Mouse (Mus musculus): ENCODE measurements around the gene Ckap4. TPM values are rescaled to one million over a fixed set of nuclear protein-coding genes. Genes with fewer than 3 reads are reported as not detected.
A peak's percentile ranks its signal among the peaks of the same experiment; 100 is the strongest.

The Ckap4 gene
- total RNA-seq (2021), result 100 to 1,000 TPM; 122 to 138 TPM
- long read RNA-seq, experiment 1, transcript Ckap4-201 (2 exons, 3,089 nt), result major isoform, 173 of 194 reads
- long read RNA-seq, experiment 1, partial matches to known transcripts, result 0 of 194 reads
- long read RNA-seq, experiment 1, other reads (novel, unspliced or antisense), result 21 of 194 reads
- long read RNA-seq, experiment 2, transcript Ckap4-201 (2 exons, 3,089 nt), result major isoform, 234 of 266 reads
- long read RNA-seq, experiment 2, partial matches to known transcripts, result 0 of 266 reads
- long read RNA-seq, experiment 2, other reads (novel, unspliced or antisense), result 32 of 266 reads

DNA sequence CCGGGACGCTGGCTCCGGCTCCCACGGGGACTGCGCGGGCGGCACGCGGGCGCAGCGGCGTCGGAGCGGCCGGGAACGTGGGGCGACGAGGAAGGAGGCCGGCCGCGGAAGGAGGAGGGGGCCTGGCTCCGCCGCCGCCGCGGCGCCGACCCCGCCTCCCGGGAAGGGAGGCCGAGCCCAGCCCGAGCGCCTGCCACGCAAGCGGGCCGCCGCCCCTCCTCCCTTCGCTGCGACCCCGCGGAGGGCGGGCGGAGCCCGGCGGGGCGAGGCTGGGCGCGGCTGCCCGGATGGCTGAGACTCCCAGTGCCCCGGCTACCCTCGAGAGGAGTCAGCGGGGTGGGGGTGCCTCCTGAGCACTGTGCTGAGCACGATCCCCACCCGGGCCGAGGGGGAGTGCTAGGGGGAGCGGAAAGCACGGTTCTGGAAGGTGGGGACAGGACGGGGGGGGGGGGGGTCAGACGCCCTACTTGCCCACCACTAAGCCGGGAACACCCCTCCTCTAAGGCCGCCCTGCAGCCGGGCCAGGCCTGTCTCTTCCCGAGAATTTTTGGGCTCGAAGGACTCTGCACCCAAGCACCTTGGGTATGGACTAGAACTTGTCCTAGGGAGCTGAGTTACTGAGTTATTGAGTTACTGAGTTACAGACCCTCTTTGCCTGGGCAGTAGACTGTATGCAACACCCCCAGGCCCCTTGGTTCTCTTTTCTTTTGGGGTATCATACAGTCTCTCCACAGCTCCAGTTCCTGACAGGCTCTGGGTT, at the start of gene Ckap4:
Gene Ckap4, minus strand, starts transcription at position 151 of the 760 bp plus-strand sequence.
- DNase-seq (ENCODE audit: low spot score in 2 of 2), result peak; percentile 79 to 81

DNA sequence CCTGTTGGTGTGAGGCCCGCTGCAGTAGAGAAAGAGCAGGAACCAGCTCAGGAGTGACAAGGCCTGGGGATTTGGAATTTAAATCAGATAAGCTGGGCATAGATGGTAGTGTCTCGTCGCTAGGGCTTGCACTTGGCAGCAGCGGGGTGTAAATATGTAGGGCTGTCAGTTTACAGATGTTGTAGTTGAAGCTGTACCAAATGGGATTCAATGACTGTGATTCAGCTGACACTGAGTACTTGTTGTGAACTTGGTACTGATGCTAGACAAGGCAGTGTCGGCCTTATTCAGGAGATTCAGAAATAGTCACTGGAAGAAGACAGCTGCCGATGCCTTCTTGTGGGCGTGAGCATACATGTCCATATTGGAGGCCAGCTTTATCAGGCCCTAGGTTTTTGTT, 48.4 kb upstream of the Ckap4 start:
- no peak for DNase-seq (ENCODE audit: low spot score in 2 of 2)

DNA sequence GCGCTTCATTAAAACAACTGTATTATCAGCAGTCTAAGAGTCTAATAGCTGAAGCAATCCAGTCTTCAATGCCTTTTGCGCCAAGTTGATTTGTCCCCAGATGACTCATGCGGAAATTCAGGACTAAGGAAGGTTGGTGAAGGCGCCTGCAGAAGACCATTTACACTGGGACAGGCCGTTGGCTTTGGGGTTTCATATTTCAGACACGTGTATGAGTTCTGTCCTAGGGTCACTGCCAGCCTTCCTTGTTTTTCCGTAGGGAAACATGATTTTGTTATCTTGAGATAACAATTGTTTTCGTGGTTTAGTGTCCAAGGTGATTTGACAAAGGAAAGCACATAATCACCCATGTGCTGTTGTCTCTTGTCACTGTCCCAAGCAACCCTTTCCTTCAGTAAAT, 47.3 kb upstream of the Ckap4 start:
- DNase-seq (ENCODE audit: low spot score in 2 of 2), result no peak

DNA sequence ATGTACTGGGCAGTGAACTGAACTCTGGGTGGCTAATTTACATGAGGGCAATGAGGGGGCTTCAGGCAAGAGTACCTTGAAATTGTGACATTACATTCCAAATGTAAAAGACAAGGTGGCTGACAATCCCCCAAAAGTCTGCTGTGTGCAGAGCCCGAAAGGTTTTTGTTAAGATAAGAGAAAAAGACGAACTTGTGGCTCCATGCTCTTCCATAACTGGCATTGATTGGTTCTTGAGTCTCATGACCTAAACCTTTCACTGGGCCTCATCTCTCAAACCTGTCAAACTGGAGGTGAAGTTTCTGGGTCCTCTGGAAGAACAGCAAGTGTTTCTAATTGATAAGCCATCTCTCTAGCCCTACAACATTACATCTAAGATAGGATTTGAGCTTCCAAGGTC, 45.7 kb upstream of the Ckap4 start:
- DNase-seq (ENCODE audit: low spot score in 2 of 2), result no peak

DNA sequence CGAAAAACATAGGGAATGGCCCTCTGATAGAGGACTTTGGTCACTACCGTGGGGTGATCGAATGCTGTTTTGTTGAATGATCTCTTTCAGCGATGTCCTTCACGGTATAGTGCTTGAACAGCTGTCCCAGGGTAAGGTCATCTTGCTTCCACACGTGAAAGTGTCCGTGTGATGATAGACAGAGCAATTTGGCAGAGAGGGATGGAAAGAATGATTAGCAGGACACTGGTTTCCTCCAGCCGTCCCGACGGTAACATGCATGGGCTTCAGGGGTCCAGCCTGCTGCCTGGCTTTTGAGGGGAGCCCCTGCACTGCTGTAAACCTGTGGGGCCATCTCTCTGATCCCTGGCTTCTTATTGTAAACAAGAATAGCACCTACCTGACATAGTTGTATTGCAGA, 44.9 kb upstream of the Ckap4 start:
- DNase-seq (ENCODE audit: low spot score in 2 of 2), result no peak

DNA sequence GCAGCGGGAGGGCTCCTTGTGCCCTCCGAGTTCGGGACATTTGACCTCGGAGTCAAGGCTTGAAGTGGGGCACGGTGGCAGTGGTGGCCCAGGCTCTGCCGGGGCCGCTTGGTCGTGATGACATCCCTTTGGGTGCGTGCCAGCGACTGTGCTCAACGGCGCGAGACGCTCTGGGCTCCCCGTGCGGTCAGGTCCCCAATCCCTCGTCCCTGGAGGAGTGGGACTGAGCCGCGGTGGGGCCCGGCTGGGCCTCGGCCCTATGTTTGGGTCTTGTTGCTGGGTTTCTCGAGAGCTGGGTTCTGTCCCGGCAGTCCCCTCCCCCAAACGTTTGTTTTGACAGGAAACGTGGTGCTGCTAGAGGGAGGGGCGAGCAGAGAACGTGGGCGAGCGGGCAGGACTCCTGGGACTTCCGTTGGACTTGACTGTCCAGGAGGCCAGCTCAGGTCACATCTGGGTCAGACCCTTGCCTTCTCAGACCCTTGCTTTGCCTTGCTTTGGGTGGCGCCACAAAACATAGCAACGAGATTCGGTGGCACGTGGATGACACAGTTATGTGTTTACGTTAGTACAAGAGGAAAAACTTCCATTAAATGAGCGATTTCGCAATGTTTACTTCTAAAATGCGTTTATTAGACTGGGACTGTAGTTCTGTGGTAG, 43.3 kb upstream of the Ckap4 start:
- peak; percentile 37 to 74 for DNase-seq (ENCODE audit: low spot score in 2 of 2)

DNA sequence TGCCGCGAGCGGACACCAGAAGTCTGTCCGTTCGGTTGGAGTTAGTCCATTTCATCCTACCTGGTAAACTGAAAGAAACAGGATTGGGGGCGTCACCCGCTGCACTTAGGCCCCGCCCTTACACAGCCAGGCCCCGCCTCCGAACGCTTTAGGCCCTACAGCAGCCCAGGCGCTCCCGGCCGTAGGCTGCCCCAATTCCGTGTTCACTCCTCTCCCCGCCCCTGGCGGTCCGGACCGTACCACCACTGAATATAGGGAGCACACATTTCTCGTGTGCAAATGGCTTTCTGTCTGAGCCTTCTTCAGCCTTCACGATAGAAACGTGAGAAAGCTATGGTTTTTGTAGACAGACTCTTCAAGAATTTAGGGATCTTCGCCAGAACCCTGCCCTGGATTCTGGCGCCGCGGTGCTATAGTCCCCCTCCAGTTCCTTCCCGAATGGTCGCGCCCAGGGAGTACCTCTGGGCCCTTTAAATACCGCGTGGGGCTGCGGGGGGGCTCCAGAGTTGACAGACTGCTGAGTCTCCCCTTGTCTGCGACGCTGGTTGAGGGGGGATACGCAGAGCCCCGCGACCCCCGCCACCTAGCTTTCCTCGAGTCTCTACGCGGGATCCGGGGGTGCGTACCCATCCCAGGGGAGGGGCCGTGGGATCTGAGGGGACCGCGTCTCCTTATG, 42.7 kb upstream of the Ckap4 start, which contains the start of gene Tcp11l2:
Gene Tcp11l2, plus strand, starts transcription at position 232 of the 676 bp plus-strand sequence.
- peak; percentile 79 to 91 for DNase-seq (ENCODE audit: low spot score in 2 of 2)

DNA sequence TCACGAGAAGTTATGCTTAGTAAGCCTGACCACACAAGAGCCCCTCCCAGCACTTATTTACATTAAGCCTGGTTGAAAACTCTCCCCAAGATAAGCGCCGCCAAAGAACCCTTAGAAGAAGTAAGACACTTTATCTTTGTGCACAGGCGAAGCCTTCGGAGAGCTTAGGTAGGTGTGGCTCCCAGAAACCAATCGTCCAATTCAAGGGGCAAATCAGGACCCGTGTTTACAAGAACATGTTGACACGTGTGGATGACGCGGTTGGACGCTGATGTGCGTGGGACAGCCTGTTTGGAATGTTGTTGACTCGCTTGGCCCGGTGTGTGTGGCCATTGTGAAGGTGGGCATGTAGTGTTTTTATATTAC, 42.1 kb upstream of the Ckap4 start:
- DNase-seq (ENCODE audit: low spot score in 2 of 2), result no peak

DNA sequence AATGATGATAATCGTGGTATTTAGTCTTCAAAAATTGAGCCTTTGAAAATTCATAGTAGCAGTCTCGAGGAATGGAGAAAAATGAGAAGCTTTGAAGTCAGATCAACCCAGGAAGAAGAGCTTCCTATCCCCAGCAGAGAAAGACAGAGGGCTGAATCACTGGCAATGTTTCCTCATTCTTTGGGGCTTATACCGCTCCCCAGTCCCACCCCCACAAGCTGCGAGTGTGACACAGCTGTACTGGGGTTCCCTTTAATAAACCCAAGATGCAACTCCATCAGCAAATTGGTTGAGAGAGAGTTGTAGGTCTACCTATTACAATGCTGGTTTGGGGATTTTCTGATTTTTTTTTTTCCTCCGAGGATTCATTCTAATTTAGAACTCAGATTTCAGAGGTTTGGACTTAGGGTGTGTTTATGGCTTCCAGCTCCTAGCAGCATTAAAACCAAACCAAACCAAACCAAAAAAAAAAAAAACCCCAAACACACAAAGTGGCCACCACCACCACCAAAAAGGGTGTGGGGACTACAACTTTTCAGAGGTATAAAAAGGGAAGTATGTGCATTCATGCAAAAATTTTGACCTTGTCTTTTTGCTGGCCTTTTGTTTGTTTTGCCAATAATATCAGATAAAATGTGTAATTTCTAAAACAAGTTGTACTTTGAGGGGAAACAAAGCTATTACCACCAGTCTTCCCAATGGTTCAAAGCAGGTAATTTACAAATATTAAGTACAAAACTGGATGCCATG, 40.0 kb upstream of the Ckap4 start:
- DNase-seq (ENCODE audit: low spot score in 2 of 2), result no peak

DNA sequence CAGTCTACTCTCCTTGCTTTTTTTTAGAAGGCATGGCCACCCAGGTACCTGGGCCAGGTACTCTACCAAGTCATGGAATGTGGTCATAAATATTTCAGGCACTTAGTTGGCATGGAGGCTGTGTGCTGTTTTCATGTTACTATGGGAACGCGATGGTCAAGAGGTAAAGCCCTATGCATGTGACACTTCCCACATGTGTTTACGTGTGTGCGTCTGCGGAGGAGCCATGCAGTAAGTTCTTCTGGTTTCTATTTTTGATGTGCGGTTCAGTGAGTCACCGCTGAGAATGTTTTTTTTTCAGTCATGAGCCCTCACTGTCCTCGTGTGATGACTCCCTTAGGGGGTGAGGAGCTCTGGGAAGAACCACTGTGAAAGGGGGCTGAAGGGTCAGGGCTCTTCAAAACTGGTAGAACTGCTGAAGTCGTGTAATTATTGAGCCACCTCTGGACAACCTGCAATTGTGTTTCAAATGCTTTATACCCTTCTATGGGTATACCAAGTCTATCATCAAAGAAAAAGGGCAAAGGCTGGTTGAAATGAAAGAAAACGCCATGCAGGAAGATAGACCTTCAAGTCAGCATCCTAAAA, 37.3 kb upstream of the Ckap4 start:
- DNase-seq (ENCODE audit: low spot score in 2 of 2), result no peak

DNA sequence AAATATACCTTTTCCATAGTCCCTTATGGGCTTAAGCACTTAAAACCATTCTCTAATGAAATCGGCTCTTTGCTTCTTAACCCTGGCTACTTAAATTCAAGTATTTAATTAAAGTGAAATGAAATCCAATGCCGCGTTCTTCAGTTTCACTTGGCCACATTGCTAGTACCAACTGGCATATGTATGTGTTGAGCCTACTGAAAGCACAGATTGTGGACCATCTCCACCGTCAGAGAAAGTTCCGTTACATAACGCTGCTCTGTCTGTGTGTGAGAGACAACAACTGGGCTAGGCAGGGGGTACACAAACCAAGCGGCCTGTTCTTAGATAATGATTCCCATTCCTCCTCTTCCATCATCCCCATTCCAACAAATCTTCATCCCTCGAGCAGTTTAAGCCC, 30.6 kb upstream of the Ckap4 start:
- DNase-seq (ENCODE audit: low spot score in 2 of 2), result no peak

DNA sequence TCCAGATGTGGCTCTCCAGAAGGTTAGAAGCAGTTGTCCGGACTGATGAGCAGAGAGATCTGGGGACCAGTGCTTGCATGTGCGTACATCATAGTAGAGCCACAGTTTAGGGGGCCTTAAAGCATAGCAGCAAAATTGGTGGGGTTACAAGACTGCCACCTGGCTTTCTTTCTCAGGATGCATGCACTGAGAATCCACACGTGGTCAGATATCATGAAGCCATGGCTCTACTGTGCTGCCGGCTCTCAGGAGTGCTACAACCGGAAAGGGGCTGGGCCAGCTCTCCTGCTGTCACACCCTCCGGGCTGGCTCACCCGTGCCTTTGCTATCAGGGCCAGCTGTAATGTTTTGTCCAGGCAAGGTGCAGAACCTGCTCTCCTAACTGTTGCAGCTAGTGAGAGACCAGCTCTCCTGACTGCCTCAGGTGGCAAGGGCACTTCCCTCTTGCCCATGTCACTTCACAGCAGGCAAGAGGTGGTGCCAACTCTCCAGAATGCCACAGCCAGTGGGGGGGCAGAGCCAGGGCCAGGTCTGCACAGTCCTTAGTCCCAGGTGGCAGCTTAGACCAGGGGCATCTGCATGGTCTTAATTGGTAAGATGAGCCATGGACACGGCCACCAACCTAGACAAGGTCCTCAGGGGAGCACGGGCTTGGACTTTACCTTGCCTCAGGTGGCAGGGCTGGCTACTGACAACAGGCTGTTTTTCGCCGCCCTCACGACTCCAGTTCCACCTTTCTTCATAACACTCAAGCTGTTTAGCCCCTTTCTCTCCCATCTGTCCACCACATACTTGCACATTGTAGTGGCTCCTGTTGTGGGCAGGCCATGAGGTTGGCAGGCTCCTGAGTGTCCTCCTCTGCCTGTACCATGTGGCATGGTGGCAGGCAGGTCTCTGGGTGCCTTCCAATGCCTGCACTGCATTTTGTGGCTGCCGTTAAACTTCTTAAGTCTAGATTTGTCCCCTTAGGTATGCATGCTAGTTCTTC, 29.0 kb upstream of the Ckap4 start:
- no peak for DNase-seq (ENCODE audit: low spot score in 2 of 2)

DNA sequence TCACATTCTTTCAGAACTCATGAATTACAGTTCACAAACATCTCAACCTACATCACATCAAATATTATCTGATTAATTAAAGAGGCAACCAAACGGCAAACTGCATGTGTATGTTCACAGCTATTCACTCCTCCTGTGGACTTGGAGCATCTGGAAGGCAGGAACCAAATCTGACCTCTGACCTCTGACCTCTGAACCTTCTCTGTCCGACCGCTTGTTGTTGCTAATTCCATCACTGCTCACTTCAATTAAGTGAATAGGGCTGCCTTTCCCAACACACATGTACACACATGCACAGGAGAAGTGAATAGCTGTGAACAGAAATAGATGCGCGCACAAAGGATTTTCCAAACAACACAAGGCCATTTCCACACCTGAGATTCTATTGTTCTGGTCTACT, 28.3 kb upstream of the Ckap4 start:
- DNase-seq (ENCODE audit: low spot score in 2 of 2), result no peak

DNA sequence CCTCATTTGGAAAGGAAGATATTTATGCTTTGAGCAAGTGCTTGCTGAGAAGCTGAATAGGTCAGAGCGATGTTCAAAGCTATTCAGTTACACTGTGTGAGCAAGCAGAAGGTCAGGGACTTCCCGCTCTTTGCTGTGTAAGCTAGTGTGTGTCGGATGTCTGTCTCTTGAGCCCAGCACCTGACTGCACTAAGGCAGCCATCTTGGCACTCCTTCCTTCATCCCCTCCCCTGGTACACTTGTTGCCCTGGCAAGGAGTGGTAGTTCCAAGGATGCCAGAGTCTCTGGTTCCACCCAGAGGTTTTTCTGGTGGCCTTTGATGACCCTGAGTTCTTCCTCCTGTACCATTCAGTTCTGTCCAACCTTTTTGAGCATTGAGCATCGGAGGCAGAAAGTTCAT, 26.1 kb upstream of the Ckap4 start:
- DNase-seq (ENCODE audit: low spot score in 2 of 2), result no peak

DNA sequence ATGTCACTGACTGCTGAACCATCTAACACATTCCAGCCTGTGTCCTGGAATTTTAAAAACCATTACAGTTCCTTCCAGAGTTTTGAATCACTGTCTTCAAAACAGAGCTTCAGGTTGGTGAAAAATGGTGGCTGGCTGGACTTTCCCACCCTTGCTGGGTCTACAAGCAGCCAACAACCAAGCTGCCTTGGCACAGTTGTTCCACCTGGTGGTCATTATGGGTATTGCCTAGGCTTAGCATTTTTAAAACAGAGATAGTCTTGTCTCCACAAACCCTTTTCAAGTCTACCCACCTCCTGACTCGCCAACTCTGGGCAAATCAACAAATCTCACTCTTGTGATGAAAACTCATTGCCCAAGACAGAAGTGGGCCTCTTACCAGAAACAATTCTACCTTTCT, 24.6 kb upstream of the Ckap4 start:
- DNase-seq (ENCODE audit: low spot score in 2 of 2), result no peak

DNA sequence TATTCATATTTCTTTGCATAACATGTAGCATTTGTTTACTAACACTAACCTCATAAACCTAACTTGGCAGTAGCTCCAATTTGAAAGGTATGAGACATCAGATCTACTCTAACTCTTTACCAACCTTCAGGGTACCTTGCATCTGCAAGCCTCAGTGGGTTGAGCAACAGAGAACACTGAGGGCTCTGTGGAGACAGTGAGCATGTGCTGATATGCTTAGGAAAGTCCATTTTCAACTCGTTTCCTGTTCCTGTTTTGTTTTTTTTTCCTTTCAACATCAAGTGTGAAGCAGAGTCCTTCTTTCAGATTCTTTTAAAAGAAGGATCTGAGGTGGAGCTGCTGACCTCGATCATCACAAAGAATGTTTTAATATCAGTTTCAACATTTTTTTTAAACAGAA, 22.3 kb upstream of the Ckap4 start:
- no peak for DNase-seq (ENCODE audit: low spot score in 2 of 2)

DNA sequence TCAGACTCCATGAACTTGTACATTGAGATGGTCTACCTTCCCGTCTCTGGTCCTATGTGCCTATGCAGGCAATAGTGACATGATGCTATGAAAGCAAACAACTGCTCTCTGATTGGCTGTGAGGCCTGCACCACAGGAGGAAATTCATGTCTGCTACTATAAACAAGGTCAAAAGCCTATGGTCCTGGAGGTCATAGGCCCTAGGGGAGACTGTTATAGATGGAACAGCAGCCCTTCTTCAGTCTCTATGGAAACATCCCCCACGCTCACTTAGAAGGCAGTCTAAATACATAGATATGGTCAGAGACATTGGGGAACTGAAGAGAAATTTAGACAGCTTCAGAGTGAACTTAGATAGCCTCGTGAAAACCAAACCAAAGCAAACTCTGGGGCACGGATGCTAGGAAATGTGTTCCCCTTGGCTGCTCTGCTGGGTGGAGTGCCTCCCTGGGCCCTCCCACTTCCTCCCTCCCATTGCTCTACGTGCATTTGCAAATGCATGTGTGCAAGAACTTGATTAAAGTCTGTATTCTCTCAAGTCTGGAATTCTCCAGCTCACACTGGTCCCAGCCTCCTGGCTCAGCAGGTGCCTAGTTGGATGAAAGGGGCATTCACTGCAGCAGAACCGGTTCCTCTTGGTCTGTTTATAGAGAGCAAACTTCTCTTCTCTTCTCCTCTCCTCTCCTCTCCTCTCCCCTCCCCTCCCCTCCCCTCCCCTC, 20.6 kb upstream of the Ckap4 start:
- no peak for DNase-seq (ENCODE audit: low spot score in 2 of 2)

DNA sequence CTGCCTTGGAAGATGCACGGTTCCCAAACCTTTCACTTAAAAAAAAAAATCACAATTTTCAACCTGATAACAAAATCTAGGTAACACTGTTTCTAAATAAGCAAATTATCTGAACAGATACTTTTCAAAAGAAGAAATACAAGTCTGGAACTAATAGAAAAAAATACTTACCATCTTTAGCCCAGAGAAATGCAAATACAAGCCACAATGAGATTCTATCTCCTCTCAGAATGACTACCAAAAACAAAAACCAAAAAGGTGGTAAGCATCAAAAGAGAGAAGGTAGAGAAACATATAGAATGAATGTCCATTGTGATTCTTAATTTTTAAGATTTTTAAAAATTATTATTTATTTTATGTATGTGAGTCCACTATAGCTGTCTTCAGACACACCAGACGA, 18.6 kb upstream of the Ckap4 start:
- DNase-seq (ENCODE audit: low spot score in 2 of 2), result no peak

DNA sequence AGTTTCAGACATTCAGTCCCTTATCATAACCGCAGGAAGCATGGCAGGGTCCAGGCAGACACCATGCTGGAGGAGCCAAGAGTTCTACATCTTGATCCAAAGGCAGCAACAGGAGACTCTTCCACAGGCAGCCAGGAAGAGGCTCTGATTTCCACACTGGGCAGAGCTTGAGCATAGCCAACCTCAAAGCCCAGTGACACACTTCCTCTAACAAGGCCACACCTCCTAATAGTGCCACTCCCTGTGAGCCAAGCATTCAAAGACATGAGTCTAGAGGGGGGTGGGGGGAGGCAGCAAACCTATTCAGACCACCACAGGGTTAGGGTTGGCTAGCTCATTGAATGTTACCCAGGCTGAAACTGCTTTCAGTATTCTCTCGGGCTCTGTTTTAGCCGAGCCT, 18.0 kb upstream of the Ckap4 start:
- DNase-seq (ENCODE audit: low spot score in 2 of 2), result no peak
